Mouse (Mus musculus) lung, postnatal 0 days (tissue): ENCODE measurements around the gene Zrsr2. TPM values are rescaled to one million over a fixed set of nuclear protein-coding genes. Genes with fewer than 3 reads are reported as not detected.
A peak's percentile ranks its signal among the peaks of the same experiment; 100 is the strongest.

Source experiments
- ATAC-seq: fragments of 200-750 bp; cut with Nextera tagmentation; 2 replicates; pipeline ENCODE4 v1.8.0; 2017; ENCODE audit warnings: moderate library complexity
- DNase-seq: peaks from one replicate; pipeline ENCODE4 v3.0.0-alpha.2; 2016; ENCODE audit warnings: low spot score
- H3K27ac ChIP-seq: fragments of 300-500 bp; sonication (generic); 2 replicates; pipeline ENCODE4 v1.5.1; 2014; ENCODE audit warnings: antibody characterized with exemption, mild to moderate bottlenecking, low read length, mixed read lengths
- H3K27me3 ChIP-seq: fragments of 300-500 bp; sonication (generic); replicated peaks from 2 replicates; pipeline ENCODE4 v1.6.1; 2014; ENCODE audit warnings: low read length, mixed read lengths; ENCODE audit not compliant: insufficient read depth
- H3K36me3 ChIP-seq: fragments of 300-500 bp; sonication (generic); 2 replicates; pipeline ENCODE4 v1.6.1; 2014; ENCODE audit warnings: low read length, mixed read lengths; ENCODE audit not compliant: insufficient read depth
- H3K4me1 ChIP-seq: fragments of 300-500 bp; sonication (generic); 2 replicates; pipeline ENCODE4 v1.6.1; 2014; ENCODE audit warnings: antibody characterized with exemption, low read depth, low read length, mixed read lengths; ENCODE audit not compliant: insufficient read depth
- H3K4me2 ChIP-seq: fragments of 300-500 bp; sonication (generic); replicated peaks from 2 replicates; pipeline ENCODE4 v1.6.1; 2014; ENCODE audit warnings: low read depth, mild to moderate bottlenecking, low read length, moderate library complexity, mixed read lengths
- H3K4me3 ChIP-seq: fragments of 300-500 bp; sonication (generic); 2 replicates; pipeline ENCODE4 v1.5.1; 2014; ENCODE audit warnings: low read depth, low read length
- H3K9ac ChIP-seq: fragments of 300-500 bp; sonication (generic); replicated peaks from 2 replicates; pipeline ENCODE4 v1.6.1; 2014; ENCODE audit warnings: low read depth, mild to moderate bottlenecking
- H3K9me3 ChIP-seq: fragments of 300-500 bp; sonication (generic); 2 replicates; pipeline ENCODE4 v1.6.1; 2016; ENCODE audit warnings: low read length, mixed read lengths
- CTCF ChIP-seq: IDR thresholded peaks from 2 replicates; pipeline ENCODE4 v1.5.1; 2016; ENCODE audit warnings: antibody characterized with exemption, mild to moderate bottlenecking
- EP300 ChIP-seq: IDR thresholded peaks from 2 replicates; pipeline ENCODE4 v1.6.1; 2016; ENCODE audit warnings: antibody characterized with exemption, mild to moderate bottlenecking, control low read depth
- WGBS: fragments of 180-500 bp; shearing (Covaris S2); extraction: QIAGEN DNeasy Blood & Tissue Kit; methylation state at CpG from one replicate; pipeline ENCODE4 v1.1.7; 2014; 5-methylcytosine and 5-hydroxymethylcytosine counted together
- polyA plus RNA-seq: library from polyadenylated mRNA; unstranded; fragments of >200 nt; fragmentation: Nextera tagmentation; extraction: Ambion mirVana; gene quantifications from 2 replicates; pipeline ENCODE4 v1.2.1, GENCODE M21; 2015

The Zrsr2 gene
- polyA plus RNA-seq, 1 experiment from 2014 or later, result 32.8 TPM

GRCm38 (mm10) chrX:163934731-163935130, 23.7 kb downstream of the Zrsr2 start:
- WGBS, result 80% methylated on average over 8 of the region's 8 CpGs
- ATAC-seq (no peak), DNase-seq (no peak)
- Histone ChIP-seq H3K4me1 (no peaks in the 10 kb centered on the region), H3K36me3 (no peaks in the 10 kb centered on the region), H3K4me3 (no peak overlapping the region), H3K9ac (no peak overlapping the region), H3K4me2 (no peak overlapping the region), H3K9me3 (no peaks in the 10 kb centered on the region), H3K27me3 (no peaks in the 10 kb centered on the region), H3K27ac (no peak overlapping the region)
- TF ChIP-seq CTCF, result no peak

GRCm38 (mm10) chrX:163929550-163929949, 28.9 kb downstream of the Zrsr2 start:
- Histone ChIP-seq H3K27ac (no peak overlapping the region), H3K4me3 (no peak overlapping the region), H3K9ac (no peak overlapping the region), H3K4me2 (no peak overlapping the region), H3K27me3 (no peaks in the 10 kb centered on the region), H3K4me1 (no peaks in the 10 kb centered on the region), H3K36me3 (no peaks in the 10 kb centered on the region), H3K9me3 (no peaks in the 10 kb centered on the region)
- DNase-seq (no peak), ATAC-seq (no peak)
- TF ChIP-seq CTCF (no peak), EP300 (no peak)

GRCm38 (mm10) chrX:163912791-163913190, 45.7 kb downstream of the Zrsr2 start:
- H3K27me3 ChIP-seq, result no peaks in the 10 kb centered on the region
- no peaks in the 10 kb centered on the region for H3K4me1 ChIP-seq
- H3K4me2 ChIP-seq, result no peak overlapping the region
- ATAC-seq (no peak), DNase-seq (peak; percentile 12)
- no peaks in the 10 kb centered on the region for H3K36me3 ChIP-seq
- TF ChIP-seq EP300 (no peak), CTCF (peak; percentile 55)
- no peaks in the 10 kb centered on the region for H3K9me3 ChIP-seq
- H3K4me3 ChIP-seq, result no peak overlapping the region
- H3K27ac ChIP-seq, result no peak overlapping the region
- H3K9ac ChIP-seq, result no peak overlapping the region

- Histone ChIP-seq H3K27ac (peak overlapping the region; percentile 54), H3K9ac (peak overlapping the region; percentile 34; the same call in 1 of the 2 replicates), H3K27me3 (no peaks in the 10 kb centered on the region), H3K4me1 (no peaks in the 10 kb centered on the region), H3K9me3 (no peaks in the 10 kb centered on the region), H3K36me3 (no peaks in the 10 kb centered on the region), H3K4me3 (peak overlapping the region; percentile 64), H3K4me2 (peak overlapping the region; percentile 58)
- 24% methylated on average over 18 of the region's 34 CpGs for WGBS
- DNase-seq (peak; percentile 43), ATAC-seq (peak; percentile 16)
- no peak for TF ChIP-seq EP300
- peak; percentile 36 for TF ChIP-seq CTCF
Measured at GRCm38 (mm10) chrX:163909381-163909780, 49.1 kb downstream of the Zrsr2 start.

GRCm38 (mm10) chrX:163908337-163909250, 49.9 kb downstream of the Zrsr2 start, which contains the start of gene Ap1s2:
Ap1s2 (plus strand) TSS chrX:163909017.
- peak; percentile 100 for ATAC-seq

GRCm38 (mm10) chrX:163908003-163908336, 50.5 kb downstream of the Zrsr2 start:
- Histone ChIP-seq H3K27ac (no peak overlapping the region), H3K4me3 (peak overlapping the region; percentile 64), H3K36me3 (no peaks in the 10 kb centered on the region), H3K9me3 (no peaks in the 10 kb centered on the region), H3K27me3 (no peaks in the 10 kb centered on the region; the same call in 1 of the 2 replicates), H3K9ac (0 out of 2 replicates have a peak overlapping the region, but pooled peaks have one; percentile 32), H3K4me1 (no peaks in the 10 kb centered on the region), H3K4me2 (peak overlapping the region; percentile 50)
- 14% methylated on average over 8 of the region's 8 CpGs for WGBS
- DNase-seq, result no peak
- ATAC-seq, result no peak
- TF ChIP-seq CTCF (no peak), EP300 (no peak)

More at GRCm38 (mm10) chrX:163908337-163909250, 49.9 kb downstream of the Zrsr2 start, which contains the start of gene Ap1s2:
- no peaks in the 10 kb centered on the region for H3K36me3 ChIP-seq
- no peaks in the 10 kb centered on the region for H3K9me3 ChIP-seq
- DNase-seq, result peak; percentile 96
- TF ChIP-seq EP300, result no peak
- peak; percentile 51 for TF ChIP-seq CTCF
- peak within 1 kb of the TSS; percentile 34; the same call in 1 of the 2 replicates for H3K9ac ChIP-seq
- no peaks in the 10 kb centered on the region; the same call in 1 of the 2 replicates for H3K27me3 ChIP-seq
- peak within 1 kb of the TSS; percentile 64 for H3K4me3 ChIP-seq
- H3K27ac ChIP-seq, result peak within 1 kb of the TSS; percentile 73
- peak within 1 kb of the TSS; percentile 58 for H3K4me2 ChIP-seq
- no peaks in the 10 kb centered on the region for H3K4me1 ChIP-seq
- WGBS, result 15% methylated on average over 53 of the region's 80 CpGs
